Mouse (Mus musculus) ovary, postnatal 10 days (tissue): ENCODE data around the gene Psmd4.
"Not testable (repeated sequence)": the region's sequence is repeated elsewhere in the genome, so short reads cannot be mapped to it uniquely, and the experiment has no call there.

ENCODE experiments used
- DNase-seq: peaks from one replicate; pipeline ENCODE4 v3.0.0; 2022; ENCODE audit warnings: low spot score

Psmd4 gene

DNA sequence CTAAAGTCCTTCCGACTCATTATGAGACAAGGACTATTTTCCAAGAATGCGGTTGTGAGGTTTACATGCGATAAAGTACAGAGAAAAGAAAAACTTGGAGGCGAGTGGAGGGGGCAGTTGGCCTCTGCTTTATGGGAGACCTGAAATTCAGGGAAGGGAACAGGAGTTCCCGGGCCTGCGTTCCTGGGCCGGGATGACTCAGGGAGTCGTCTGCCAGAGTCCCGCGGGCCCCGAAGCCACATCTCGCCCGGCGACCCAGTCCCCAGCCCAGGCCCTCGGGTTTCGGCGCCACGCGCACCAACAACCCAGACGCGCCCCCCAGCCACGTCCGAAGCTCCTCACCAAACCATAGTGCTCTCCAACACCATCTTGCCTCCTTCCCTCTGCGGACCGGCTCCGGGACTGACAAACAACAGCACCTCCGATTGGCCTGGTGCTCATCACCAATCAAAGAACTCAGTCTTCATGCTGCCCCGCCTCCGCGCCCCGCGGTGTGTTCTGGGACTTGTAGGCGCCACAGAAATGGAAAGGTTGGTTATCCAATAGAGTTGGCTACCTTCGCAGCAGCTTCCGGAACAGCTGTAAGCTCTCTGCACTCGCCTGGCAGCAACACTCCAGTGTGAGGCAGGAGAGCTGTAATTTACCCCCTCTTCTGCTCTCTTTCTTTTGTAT, at the start of gene Psmd4:
Gene Psmd4, minus strand, starts transcription at position 449 of the 672 bp plus-strand sequence.
- peak; percentile 83 for DNase-seq

DNA sequence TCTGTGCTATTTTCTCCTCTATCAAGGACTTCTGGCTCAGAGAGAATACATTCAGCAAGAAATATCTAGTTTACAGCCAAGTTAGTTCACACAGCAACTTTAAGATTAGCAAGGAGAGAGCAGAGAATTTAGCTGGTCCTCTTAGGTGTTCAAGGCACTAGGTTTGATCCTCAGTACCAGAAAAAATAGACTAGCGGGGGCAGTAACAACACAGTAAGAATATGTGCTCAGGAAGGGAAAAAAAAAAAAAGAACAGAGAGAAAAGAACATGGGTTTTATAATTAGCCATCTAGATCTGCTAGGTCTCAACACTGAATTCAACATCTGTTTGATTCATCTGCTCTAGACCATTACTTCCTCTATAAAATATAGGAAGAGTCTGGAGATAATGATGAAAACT, 45.7 kb upstream of the Psmd4 start:
- no peak for DNase-seq

GRCm38 (mm10) chr3:95071606-95072005, 29.2 kb upstream of the Psmd4 start:
- DNase-seq: no peak

GRCm38 (mm10) chr3:95066570-95066969, 24.2 kb upstream of the Psmd4 start:
- no peak for DNase-seq

DNA sequence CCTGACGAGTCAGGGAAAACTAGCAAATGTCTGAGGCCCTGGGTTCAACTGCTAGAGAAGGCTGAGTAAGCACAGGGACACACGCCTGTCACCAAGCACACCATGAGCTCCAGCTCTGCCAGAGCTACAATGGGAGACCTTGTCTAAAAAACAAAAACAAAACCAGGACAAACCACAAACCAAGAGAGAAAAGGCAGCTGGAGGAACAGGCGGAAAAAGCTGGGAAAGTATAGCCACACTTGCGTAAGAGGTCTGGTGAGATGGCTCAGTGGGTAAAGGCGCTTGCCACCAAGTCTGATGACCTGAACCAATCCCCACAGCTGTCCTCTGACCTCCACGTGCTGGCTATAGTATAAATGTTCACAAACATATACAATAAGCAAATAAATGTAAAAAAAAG, 23.7 kb upstream of the Psmd4 start:
- no peak for DNase-seq

DNA sequence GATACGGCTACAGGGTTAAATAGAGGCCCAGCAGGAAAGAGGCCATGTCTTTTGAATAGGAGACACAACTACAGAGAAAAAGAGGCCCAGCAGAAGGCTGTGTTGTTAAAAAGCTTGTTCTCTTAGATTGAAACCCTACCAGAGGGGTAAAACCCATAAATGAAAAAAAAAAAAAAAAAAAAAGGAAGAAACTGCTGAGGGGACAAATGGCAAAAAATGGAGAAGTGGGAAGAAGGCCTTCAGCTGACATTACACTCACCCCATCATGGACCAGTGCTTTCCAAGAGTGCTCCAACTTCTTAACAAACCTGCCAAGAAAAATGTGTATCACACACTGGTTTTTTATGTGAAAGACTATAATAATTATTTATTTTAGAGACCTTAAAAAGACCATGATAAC, 23.1 kb upstream of the Psmd4 start:
- DNase-seq: no peak

DNA sequence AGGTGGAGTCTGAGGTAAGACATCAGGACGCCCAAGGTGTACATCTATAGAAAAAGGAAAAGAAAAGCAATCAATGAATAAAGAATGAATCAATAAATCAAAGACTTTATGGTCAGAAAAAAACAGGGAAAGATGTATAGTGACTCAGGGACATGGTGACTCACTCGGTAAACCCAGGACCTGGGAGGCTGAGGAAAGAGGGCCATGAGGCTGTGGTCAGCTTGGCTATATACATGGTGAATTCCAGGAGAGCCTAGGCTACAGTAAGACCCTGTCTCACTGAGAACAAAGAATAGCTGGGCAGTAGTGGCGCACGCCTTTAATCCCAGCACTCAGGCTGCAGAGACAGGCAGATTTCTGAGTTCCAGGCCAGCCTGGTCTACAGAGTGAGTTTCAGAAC, 21.3 kb upstream of the Psmd4 start:
- DNase-seq: no peak

GRCm38 (mm10) chr3:95058078-95058477, 15.7 kb upstream of the Psmd4 start:
- no peak for DNase-seq

- no peak for DNase-seq
Measured at GRCm38 (mm10) chr3:95056275-95056674, 13.9 kb upstream of the Psmd4 start.

DNA sequence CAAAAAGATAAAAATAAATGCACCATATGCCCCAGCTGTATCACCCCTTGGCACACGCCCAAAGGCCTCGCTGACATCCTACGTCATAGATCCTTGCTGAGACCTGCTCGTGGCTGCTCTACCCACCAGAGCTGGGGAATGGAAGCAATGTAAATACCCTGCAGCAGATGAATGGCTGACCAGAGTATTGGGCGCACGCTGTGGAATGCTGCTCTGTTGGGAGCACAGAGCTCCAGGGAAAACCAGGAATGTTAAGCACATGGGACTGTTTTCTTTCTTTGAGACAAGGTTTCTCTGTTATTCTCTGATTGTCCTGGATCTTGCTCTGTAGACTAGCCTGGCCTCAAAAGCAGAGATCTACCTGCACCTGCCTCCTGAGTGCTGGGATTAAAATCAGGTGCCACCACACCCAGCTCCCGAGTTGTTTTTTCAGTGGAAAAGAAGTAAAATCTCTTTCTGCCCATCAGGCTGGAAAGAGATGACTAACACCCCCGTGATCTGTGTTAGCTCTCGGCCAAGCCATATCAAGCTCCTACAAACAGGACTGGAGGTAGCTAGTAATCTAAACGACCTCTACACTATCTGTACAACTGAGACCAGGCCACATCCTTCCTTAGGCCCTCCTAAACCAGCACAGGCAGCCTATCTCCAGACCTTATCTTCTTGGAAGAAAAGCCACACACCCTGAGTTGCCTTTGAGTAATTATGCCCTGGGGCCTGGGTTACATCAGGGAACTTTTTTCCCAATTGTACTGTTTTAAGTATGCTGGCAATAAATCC, 12.3 kb upstream of the Psmd4 start:
- no peak for DNase-seq

DNA sequence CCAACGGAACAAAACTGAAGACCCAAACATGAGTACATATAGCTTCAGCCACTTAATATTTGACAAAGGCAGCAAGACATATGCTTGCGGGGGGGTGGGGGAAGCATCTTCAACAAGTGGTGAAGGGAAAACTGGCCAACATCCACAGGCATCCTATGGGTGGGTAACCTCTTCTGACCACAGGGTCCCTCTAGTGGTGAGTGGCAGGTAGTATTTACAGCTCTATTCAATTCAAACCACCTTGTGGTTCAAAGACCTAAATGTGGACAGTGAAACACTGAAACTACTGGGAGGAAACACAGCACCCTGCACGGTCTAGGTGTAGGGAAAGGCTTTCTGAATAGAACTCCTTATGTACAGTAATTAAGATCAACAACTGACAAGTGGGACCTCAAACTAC, 11.3 kb upstream of the Psmd4 start:
- DNase-seq: no peak

DNA sequence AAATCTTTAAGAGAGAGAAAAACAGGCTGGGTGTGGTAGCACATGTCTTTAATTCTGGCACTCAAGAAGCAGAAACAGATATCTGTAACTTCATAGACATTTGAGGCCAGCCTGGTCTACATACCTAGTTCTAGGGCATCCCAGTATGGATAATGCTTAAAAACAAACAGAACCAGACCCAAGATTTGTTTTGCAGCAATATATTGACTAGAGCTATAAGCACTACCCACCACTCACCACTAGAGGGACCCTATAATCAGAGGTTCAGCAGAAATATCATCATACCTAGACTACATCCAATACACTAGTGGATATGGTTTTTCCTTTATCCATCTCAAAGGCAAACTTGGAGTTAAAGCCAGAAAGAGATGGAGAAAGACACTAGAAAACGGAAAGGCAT, 10.5 kb upstream of the Psmd4 start:
- no peak for DNase-seq

DNA sequence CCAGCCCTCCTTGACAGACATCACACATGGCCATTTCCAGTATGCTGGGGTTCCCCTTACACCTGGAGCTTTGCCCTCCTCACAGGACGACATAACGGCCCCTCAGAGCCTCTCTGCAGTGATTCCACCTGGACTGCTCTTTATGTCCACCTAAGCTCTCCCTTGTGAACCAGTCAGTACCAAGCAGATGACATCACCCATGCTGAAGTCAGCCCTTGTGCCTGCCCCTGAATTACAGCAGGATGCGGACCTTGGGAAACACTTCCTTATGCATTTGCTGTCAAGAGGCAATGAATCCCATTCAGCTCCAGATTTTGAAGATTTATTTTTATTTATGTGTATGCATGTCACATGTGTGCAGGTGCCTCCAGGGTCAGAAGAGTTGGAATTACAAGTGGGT, 5.5 kb upstream of the Psmd4 start:
- no peak for DNase-seq

DNA sequence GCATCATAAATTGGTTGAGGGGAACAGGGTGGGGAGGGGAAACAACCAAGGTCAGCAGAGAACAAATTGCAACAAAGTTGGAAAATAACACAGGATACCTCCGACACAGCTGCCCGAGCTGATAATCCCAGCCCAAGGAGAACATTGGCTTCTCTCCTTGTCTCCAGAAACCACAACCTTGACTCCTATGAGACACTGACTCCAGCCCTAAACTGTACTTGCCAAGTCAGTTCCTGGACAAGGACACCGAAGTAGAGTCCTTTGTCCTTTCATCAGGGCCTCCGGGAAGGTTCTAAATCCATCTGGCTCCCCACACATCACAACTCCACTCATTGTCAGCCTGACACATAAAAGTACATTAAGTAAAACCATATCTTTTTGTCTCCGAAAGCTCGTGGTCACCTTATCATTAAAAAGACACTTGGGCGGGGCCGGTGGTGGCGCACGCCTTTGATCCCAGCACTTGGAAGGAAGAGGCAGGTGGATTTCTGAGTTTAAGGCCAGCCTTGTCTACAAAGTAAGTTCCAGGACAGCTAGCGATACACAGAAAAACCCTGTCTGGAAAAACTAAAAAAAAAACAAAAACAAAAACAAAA, 4.1 kb upstream of the Psmd4 start:
- DNase-seq: no peak

DNA sequence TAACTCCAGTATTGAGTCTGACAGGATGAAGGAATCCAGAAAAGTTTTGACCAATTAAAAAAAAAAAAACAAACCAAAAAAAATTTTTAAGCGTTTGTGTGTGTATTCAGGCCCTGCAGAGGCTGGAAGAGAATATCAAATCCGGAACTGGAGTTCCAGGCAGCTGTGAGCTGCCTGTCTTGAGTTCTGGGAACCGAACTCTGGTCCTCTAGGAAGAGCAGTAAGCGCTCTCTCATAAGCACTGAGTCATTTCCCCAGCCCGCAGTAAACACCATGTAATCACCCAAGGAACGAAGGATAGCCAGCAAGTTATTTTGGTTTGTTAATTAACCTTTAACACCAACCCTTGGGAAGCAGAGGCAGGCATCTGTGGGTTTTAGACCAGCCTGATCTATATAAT, 837 bp upstream of the Psmd4 start:
- no peak for DNase-seq

GRCm38 (mm10) chr3:95042838-95043229, 420 bp upstream of the Psmd4 start:
- DNase-seq: no peak

DNA sequence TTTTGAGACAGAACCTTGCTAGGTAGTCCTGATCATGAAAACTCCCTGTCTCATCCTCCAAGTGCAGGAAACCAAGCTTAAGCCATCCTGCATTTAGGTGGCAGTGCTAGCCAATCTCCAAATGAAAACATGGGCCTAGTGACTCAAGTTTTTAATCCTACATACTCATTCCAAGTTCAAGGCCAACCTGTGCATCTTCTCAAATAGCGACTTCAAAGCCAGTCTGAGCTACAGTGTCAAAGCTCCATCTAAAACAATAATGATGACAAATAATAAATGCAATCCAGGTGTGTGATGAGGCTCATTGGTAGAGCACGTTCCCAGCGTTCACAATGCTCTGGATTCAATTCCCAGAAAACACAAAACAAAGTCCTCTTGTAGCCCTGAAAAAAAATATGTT, 789 bp downstream of the Psmd4 start:
- DNase-seq: no peak

DNA sequence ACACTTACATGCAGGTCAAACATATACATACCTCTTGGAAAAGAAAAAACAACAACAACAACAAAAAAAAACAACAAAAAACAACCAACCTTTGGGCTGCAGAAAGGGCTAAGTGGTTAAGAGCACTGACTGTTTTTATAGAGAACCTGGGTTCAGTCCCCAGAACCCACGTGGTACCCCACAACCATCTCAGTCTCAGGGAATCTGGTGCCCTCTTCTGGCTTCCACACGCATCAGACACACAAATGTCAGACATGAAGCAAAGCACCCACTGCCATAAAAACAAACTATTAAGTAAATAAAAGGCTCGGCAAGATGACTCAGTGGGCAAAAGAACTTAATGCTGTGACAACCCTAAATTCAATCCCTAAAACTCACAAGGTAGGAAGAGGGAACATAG, 12.5 kb downstream of the Psmd4 start:
- no peak for DNase-seq

- DNase-seq: not testable (repeated sequence)
Measured at GRCm38 (mm10) chr3:95029291-95029827, 13.1 kb downstream of the Psmd4 start.

GRCm38 (mm10) chr3:95028603-95029002, 13.8 kb downstream of the Psmd4 start:
- DNase-seq: no peak

DNA sequence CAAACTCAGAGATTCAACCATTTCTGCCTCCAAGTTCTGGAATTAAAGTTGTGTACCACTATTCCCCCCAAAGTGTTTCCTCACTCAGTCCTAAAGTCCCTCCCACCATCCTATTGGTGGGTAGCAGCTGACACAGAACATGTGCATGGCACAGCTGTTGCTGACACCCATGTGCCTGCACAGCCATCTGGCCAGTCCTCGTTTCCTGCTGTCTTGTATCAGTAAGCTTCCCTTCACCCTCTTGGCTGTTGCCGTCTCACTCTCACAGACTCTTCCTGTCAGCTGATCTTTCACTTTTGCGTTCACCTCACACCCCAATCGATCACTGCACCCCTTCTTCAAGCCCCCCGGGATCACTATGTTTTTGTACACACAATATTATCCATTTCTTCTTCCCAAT, 14.7 kb downstream of the Psmd4 start:
- no peak for DNase-seq

GRCm38 (mm10) chr3:95027057-95027645, 15.3 kb downstream of the Psmd4 start:
- DNase-seq: no peak

DNA sequence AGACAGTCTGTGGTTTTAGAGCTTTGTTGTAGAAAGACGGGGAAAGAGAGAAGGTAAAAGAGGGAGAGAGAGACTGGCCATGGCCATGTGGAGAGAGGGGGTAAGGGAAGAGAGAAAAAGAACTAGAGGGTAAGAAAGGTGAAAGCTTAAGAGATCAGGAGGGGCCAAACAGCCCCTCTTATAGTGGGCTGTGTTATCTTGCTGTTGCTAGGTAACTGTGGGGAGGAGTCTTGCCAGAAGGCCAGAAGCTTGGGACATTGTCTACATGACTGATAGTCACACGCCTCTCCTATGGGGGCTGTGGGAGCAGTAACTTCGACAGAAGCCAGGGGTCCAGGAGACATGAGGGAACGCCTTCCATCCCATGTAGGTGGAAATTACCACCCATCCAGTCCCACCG, 17.2 kb downstream of the Psmd4 start:
- DNase-seq: no peak
